ENCODE assay signal across 26 mouse cellular contexts in the genomic region with DNA sequence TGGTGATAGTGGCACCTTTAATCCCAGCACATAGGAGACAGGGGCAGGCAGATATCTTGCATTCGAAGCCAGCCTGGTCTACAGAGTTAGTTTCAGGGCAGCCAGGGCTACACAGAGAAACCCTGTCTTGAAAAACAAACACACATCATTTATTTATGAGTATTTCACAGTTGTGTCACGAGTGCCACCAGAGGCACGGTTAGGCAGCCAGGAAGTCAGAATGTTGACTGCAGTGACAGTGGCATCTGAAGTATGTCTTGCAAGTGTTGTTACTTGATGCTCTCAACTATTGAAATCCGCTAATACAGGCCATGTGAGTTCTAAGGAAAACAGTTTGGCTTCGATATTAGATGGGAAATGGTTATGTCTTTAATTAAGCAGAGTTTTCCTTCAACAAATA.
DNase-seq lines count a peak whose midpoint lies in the region; ATAC-seq lines count a peak whose summit lies in the region.
"Had no signal": no experiment of that assay in that cellular context is flagged by ENCODE, and none has a peak within 500 bp of the region (broad histone marks: within the 10 kb centered on the region; RNA-seq: fewer than 3 reads in every experiment).

No protein-coding gene starts in this region.

- no peaks in the 10 kb centered on the region for H3K9me3 ChIP-seq in heart, embryonic 15.5 days (replicated peaks)
- H3K9me3 ChIP-seq: embryonic facial prominence, embryonic 13.5 days; embryonic facial prominence, embryonic 15.5 days; forebrain, embryonic 10.5 days; forebrain, embryonic 12.5 days; G1E had no signal

- peaks cover 20% of the 10 kb centered on the region for H3K4me1 ChIP-seq in heart, embryonic 15.5 days (replicated peaks)
- H3K4me1 ChIP-seq: forebrain, embryonic 10.5 days; forebrain, embryonic 12.5 days had no signal

- 46% methylated on average over 5 of the region's 5 CpGs for WGBS in heart, embryonic 15.5 days

- no peak for ATAC-seq in heart, embryonic 15.5 days (replicated peaks; ENCODE audit: insufficient number of reproducible peaks, insufficient read depth, low FRiP score, low read depth)
- peak; percentile 19 for ATAC-seq in activated CD4-positive, CD25-positive, alpha-beta regulatory T cell, adult 4 months
- no peak for ATAC-seq in frontal cortex, adult (ENCODE audit: low TSS enrichment)
- ATAC-seq: forebrain, embryonic 14.5 days; forebrain, embryonic 16.5 days; Patski had no signal

- H3K36me3 ChIP-seq in heart, embryonic 15.5 days = 0 out of 2 replicates have a peak, but pooled peaks cover under 1% of the 10 kb centered on the region
- H3K36me3 ChIP-seq: embryonic facial prominence, embryonic 15.5 days; forebrain, embryonic 12.5 days had no signal

- no peak for DNase-seq in heart, adult 9 months (ENCODE audit: low spot score in 2 of 2)
- DNase-seq in CD4-positive, CD25-positive, alpha-beta regulatory T cell, adult 2 months (ENCODE audit: low read depth, low spot score) = peak; percentile 51
- no peak for DNase-seq in adrenal gland, postnatal 10 days
- DNase-seq: adrenal gland, adult 2 months; adrenal gland, postnatal 14 days; adrenal gland, postnatal 36 days; B cell, adult 2 months; cerebellum, adult 11-12 months; cerebellum, adult 2 months; cerebellum, adult 9-10 months; cerebellum, postnatal 14 days; cerebellum, postnatal 36 days; embryo, embryonic 11 days had no signal

- H3K9ac ChIP-seq in heart, embryonic 15.5 days = no peak overlapping the region
- H3K9ac ChIP-seq: embryonic facial prominence, embryonic 13.5 days; embryonic facial prominence, embryonic 15.5 days; forebrain, embryonic 12.5 days had no signal

- no peak overlapping the region for H3K4me3 ChIP-seq in heart, embryonic 15.5 days
- H3K4me3 ChIP-seq: embryonic facial prominence, embryonic 13.5 days; embryonic facial prominence, embryonic 15.5 days; erythroblast, embryonic 14.5 days; forebrain, embryonic 10.5 days; forebrain, embryonic 12.5 days had no signal

- no peaks in the 10 kb centered on the region for H3K27me3 ChIP-seq in heart, embryonic 15.5 days
- H3K27me3 ChIP-seq: CH12.LX; embryonic facial prominence, embryonic 13.5 days; embryonic facial prominence, embryonic 15.5 days; forebrain, embryonic 12.5 days; Patski had no signal

- peak overlapping the region; percentile 20 for H3K27ac ChIP-seq in heart, embryonic 15.5 days
- H3K27ac ChIP-seq: forebrain, embryonic 10.5 days; forebrain, embryonic 12.5 days had no signal

- H3K4me2 ChIP-seq in heart, embryonic 15.5 days = no peak overlapping the region
- H3K4me2 ChIP-seq: embryonic facial prominence, embryonic 13.5 days; embryonic facial prominence, embryonic 15.5 days; forebrain, embryonic 12.5 days had no signal
